Mouse (Mus musculus) hindlimb bud, embryonic 11.5 days (tissue): Measurements from ENCODE around the gene Hist1h2bn.

ENCODE experiments used
- DNase-seq: peaks from one replicate; pipeline ENCODE4 v3.0.0-alpha.2; 2012; ENCODE audit warnings: low read depth, low spot score; ENCODE audit errors: extremely low spot score

The Hist1h2bn gene

GRCm38 (mm10) chr13:21727948-21728572, 25.9 kb upstream of the Hist1h2bn start:
- DNase-seq, result no peak

- no peak for DNase-seq
Observed at GRCm38 (mm10) chr13:21729544-21729943, 24.4 kb upstream of the Hist1h2bn start.

- DNase-seq, result no peak
Observed at GRCm38 (mm10) chr13:21733466-21733865, 20.5 kb upstream of the Hist1h2bn start.

- DNase-seq, result peak; percentile 98
Observed at GRCm38 (mm10) chr13:21734010-21734905, 19.7 kb upstream of the Hist1h2bn start.

GRCm38 (mm10) chr13:21734906-21735767, 18.8 kb upstream of the Hist1h2bn start, which contains the start of gene Hist1h4j:
Hist1h4j (plus strand) TSS chr13:21735064.
- DNase-seq, result peak; percentile 92

- no peak for DNase-seq
Observed at GRCm38 (mm10) chr13:21745006-21745405, 8.9 kb upstream of the Hist1h2bn start.

- peak; percentile 69 for DNase-seq
Observed at GRCm38 (mm10) chr13:21749387-21750158, 4.3 kb upstream of the Hist1h2bn start.

- DNase-seq, result peak; percentile 64
Observed at GRCm38 (mm10) chr13:21750159-21751017, 3.5 kb upstream of the Hist1h2bn start, which contains the start of gene Hist1h4k. Hist1h4k (minus strand) TSS chr13:21750505.

- no peak for DNase-seq
Observed at GRCm38 (mm10) chr13:21751417-21751816, 2.5 kb upstream of the Hist1h2bn start.

GRCm38 (mm10) chr13:21751827-21752226, 2.1 kb upstream of the Hist1h2bn start:
- no peak for DNase-seq

- DNase-seq, result no peak
Observed at GRCm38 (mm10) chr13:21752356-21752755, 1.6 kb upstream of the Hist1h2bn start.

GRCm38 (mm10) chr13:21753051-21753523, 836 bp upstream of the Hist1h2bn start:
- peak; percentile 58 for DNase-seq

- peak; percentile 62 for DNase-seq
Observed at GRCm38 (mm10) chr13:21754294-21755001, 525 bp downstream of the Hist1h2bn start.

- DNase-seq, result no peak
Observed at GRCm38 (mm10) chr13:21755707-21756106, 1.8 kb downstream of the Hist1h2bn start.

GRCm38 (mm10) chr13:21778814-21779766, 25.2 kb downstream of the Hist1h2bn start:
- peak; percentile 92 for DNase-seq

GRCm38 (mm10) chr13:21779767-21780731, 26.1 kb downstream of the Hist1h2bn start, which contains the start of gene Hist1h1b:
Hist1h1b (minus strand) TSS chr13:21780625.
- peak; percentile 78 for DNase-seq
